Mouse (Mus musculus): ENCODE results near the gene Rpl3. TPM values are rescaled to one million over a fixed set of nuclear protein-coding genes. Genes with fewer than 3 reads are reported as not detected.
"Not testable (repeated sequence)": the region's sequence is repeated elsewhere in the genome, so short reads cannot be mapped to it uniquely, and the experiment has no call there.

Rpl3 gene
- polyA plus RNA-seq, 1 experiment from 2014 or later = 822 TPM

GRCm38 (mm10) chr15:80124651-80125050, 33.0 kb upstream of the Rpl3 start:
- Histone ChIP-seq H3K4me2 (ENCODE audit: low read length) (no peak overlapping the region), H3K9ac (ENCODE audit: low read length) (no peak overlapping the region), H3K4me1 (ENCODE audit: control insufficient read depth in 2 of 2, insufficient read depth in 2 of 2, low read length in 2 of 2) (0 out of 4 replicates have a peak, but pooled peaks cover 0 to 3% of the 10 kb centered on the region in 2 experiments), H3K4me3 (ENCODE audit: control insufficient read depth in 1 of 2, insufficient read depth in 1 of 2, low read depth in 1 of 2, low read length in 2 of 2) (no peak overlapping the region), H3K9me3 (ENCODE audit: control insufficient read depth, low read length) (no peaks in the 10 kb centered on the region), H3K27me3 (ENCODE audit: control insufficient read depth, insufficient read depth, low read length) (no peaks in the 10 kb centered on the region), H3K36me3 (ENCODE audit: control insufficient read depth, insufficient read depth, low read length) (no peaks in the 10 kb centered on the region), H3K27ac (replicated peaks in 1 of 2; ENCODE audit: control insufficient read depth in 1 of 2, insufficient read depth in 1 of 2, low read depth in 2 of 2, low read length in 2 of 2) (no peak overlapping the region)
- 79% methylated on average over 4 of the region's 4 CpGs for WGBS
- no peak for ATAC-seq (ENCODE audit: insufficient number of reproducible peaks, insufficient read depth, low FRiP score, low read depth)

- H3K27ac ChIP-seq (replicated peaks in 1 of 2; ENCODE audit: control insufficient read depth in 1 of 2, insufficient read depth in 1 of 2, low read depth in 2 of 2, low read length in 2 of 2); H3K4me2 ChIP-seq (ENCODE audit: low read length); H3K4me1 ChIP-seq (ENCODE audit: control insufficient read depth in 2 of 2, insufficient read depth in 2 of 2, low read length in 2 of 2); H3K9me3 ChIP-seq (ENCODE audit: control insufficient read depth, low read length); H3K4me3 ChIP-seq (ENCODE audit: control insufficient read depth in 1 of 2, insufficient read depth in 1 of 2, low read depth in 1 of 2, low read length in 2 of 2); ATAC-seq (ENCODE audit: insufficient number of reproducible peaks, insufficient read depth, low FRiP score, low read depth); H3K27me3 ChIP-seq (ENCODE audit: control insufficient read depth, insufficient read depth, low read length); H3K9ac ChIP-seq (ENCODE audit: low read length); H3K36me3 ChIP-seq (ENCODE audit: control insufficient read depth, insufficient read depth, low read length): not testable (repeated sequence)
- WGBS = 89% methylated on average over 6 of the region's 6 CpGs
Measured at GRCm38 (mm10) chr15:80122431-80122830, 30.8 kb upstream of the Rpl3 start.

- Histone ChIP-seq H3K4me3 (ENCODE audit: control insufficient read depth in 1 of 2, insufficient read depth in 1 of 2, low read depth in 1 of 2, low read length in 2 of 2) (no peak overlapping the region), H3K9ac (ENCODE audit: low read length) (no peak overlapping the region), H3K27ac (replicated peaks in 1 of 2; ENCODE audit: control insufficient read depth in 1 of 2, insufficient read depth in 1 of 2, low read depth in 2 of 2, low read length in 2 of 2) (no peak overlapping the region), H3K4me1 (ENCODE audit: control insufficient read depth in 2 of 2, insufficient read depth in 2 of 2, low read length in 2 of 2) (no peaks in the 10 kb centered on the region), H3K4me2 (ENCODE audit: low read length) (no peak overlapping the region), H3K36me3 (ENCODE audit: control insufficient read depth, insufficient read depth, low read length) (no peaks in the 10 kb centered on the region), H3K27me3 (ENCODE audit: control insufficient read depth, insufficient read depth, low read length) (no peaks in the 10 kb centered on the region), H3K9me3 (ENCODE audit: control insufficient read depth, low read length) (no peaks in the 10 kb centered on the region)
- 89% methylated on average over 9 of the region's 9 CpGs for WGBS
- ATAC-seq (ENCODE audit: insufficient number of reproducible peaks, insufficient read depth, low FRiP score, low read depth) = no peak; the same call in 1 of the 2 replicates
Measured at GRCm38 (mm10) chr15:80121721-80122325, 30.2 kb upstream of the Rpl3 start.

- no peak for ATAC-seq (ENCODE audit: insufficient number of reproducible peaks, insufficient read depth, low FRiP score, low read depth)
- Histone ChIP-seq H3K27ac (replicated peaks in 1 of 2; ENCODE audit: control insufficient read depth in 1 of 2, insufficient read depth in 1 of 2, low read depth in 2 of 2, low read length in 2 of 2) (no peak overlapping the region), H3K27me3 (ENCODE audit: control insufficient read depth, insufficient read depth, low read length) (no peaks in the 10 kb centered on the region), H3K36me3 (ENCODE audit: control insufficient read depth, insufficient read depth, low read length) (no peaks in the 10 kb centered on the region), H3K4me3 (ENCODE audit: control insufficient read depth in 1 of 2, insufficient read depth in 1 of 2, low read depth in 1 of 2, low read length in 2 of 2) (no peak overlapping the region), H3K9me3 (ENCODE audit: control insufficient read depth, low read length) (no peaks in the 10 kb centered on the region), H3K4me2 (ENCODE audit: low read length) (no peak overlapping the region), H3K4me1 (ENCODE audit: control insufficient read depth in 2 of 2, insufficient read depth in 2 of 2, low read length in 2 of 2) (no peaks in the 10 kb centered on the region), H3K9ac (ENCODE audit: low read length) (no peak overlapping the region)
- 84% methylated on average over 6 of the region's 6 CpGs for WGBS
Measured at GRCm38 (mm10) chr15:80119076-80119475, 27.4 kb upstream of the Rpl3 start.

- no peaks in the 10 kb centered on the region for H3K27me3 ChIP-seq (ENCODE audit: control insufficient read depth, insufficient read depth, low read length)
- no peak for ATAC-seq (ENCODE audit: insufficient number of reproducible peaks, insufficient read depth, low FRiP score, low read depth)
- H3K27ac ChIP-seq (replicated peaks in 1 of 2; ENCODE audit: control insufficient read depth in 1 of 2, insufficient read depth in 1 of 2, low read depth in 2 of 2, low read length in 2 of 2) = no peak overlapping the region
- no peak overlapping the region for H3K4me3 ChIP-seq (ENCODE audit: control insufficient read depth in 1 of 2, insufficient read depth in 1 of 2, low read depth in 1 of 2, low read length in 2 of 2)
- H3K9me3 ChIP-seq (ENCODE audit: control insufficient read depth, low read length) = no peaks in the 10 kb centered on the region
- H3K9ac ChIP-seq (ENCODE audit: low read length) = no peak overlapping the region
- H3K4me1 ChIP-seq (ENCODE audit: control insufficient read depth in 2 of 2, insufficient read depth in 2 of 2, low read length in 2 of 2) = no peaks in the 10 kb centered on the region
- 47% methylated on average over 8 of the region's 8 CpGs for WGBS
- no peaks in the 10 kb centered on the region for H3K36me3 ChIP-seq (ENCODE audit: control insufficient read depth, insufficient read depth, low read length)
- no peak overlapping the region for H3K4me2 ChIP-seq (ENCODE audit: low read length)
Measured at GRCm38 (mm10) chr15:80117154-80117553, 25.5 kb upstream of the Rpl3 start.

- WGBS = 65% methylated on average over 13 of the region's 13 CpGs
- Histone ChIP-seq H3K36me3 (ENCODE audit: control insufficient read depth, insufficient read depth, low read length) (no peaks in the 10 kb centered on the region), H3K4me1 (ENCODE audit: control insufficient read depth in 2 of 2, insufficient read depth in 2 of 2, low read length in 2 of 2) (no peaks in the 10 kb centered on the region), H3K27ac (replicated peaks in 1 of 2; ENCODE audit: control insufficient read depth in 1 of 2, insufficient read depth in 1 of 2, low read depth in 2 of 2, low read length in 2 of 2) (no peak overlapping the region), H3K27me3 (ENCODE audit: control insufficient read depth, insufficient read depth, low read length) (no peaks in the 10 kb centered on the region), H3K9me3 (ENCODE audit: control insufficient read depth, low read length) (no peaks in the 10 kb centered on the region), H3K4me2 (ENCODE audit: low read length) (peak overlapping the region; percentile 21; the same call in 1 of the 2 replicates), H3K4me3 (ENCODE audit: control insufficient read depth in 1 of 2, insufficient read depth in 1 of 2, low read depth in 1 of 2, low read length in 2 of 2) (no peak overlapping the region; a peak in 1 of 4 replicates), H3K9ac (ENCODE audit: low read length) (no peak overlapping the region)
- no peak for ATAC-seq (ENCODE audit: insufficient number of reproducible peaks, insufficient read depth, low FRiP score, low read depth)
Measured at GRCm38 (mm10) chr15:80115866-80116794, 24.5 kb upstream of the Rpl3 start.

GRCm38 (mm10) chr15:80115256-80115655, 23.6 kb upstream of the Rpl3 start:
- Histone ChIP-seq H3K4me2 (ENCODE audit: low read length) (peak overlapping the region; percentile 21; the same call in 1 of the 2 replicates), H3K4me1 (ENCODE audit: control insufficient read depth in 2 of 2, insufficient read depth in 2 of 2, low read length in 2 of 2) (no peaks in the 10 kb centered on the region), H3K9ac (ENCODE audit: low read length) (no peak overlapping the region), H3K4me3 (ENCODE audit: control insufficient read depth in 1 of 2, insufficient read depth in 1 of 2, low read depth in 1 of 2, low read length in 2 of 2) (peak overlapping the region in 1 of 2 experiments; percentile 18; a peak in 1 of 4 replicates), H3K27ac (replicated peaks in 1 of 2; ENCODE audit: control insufficient read depth in 1 of 2, insufficient read depth in 1 of 2, low read depth in 2 of 2, low read length in 2 of 2) (no peak overlapping the region), H3K27me3 (ENCODE audit: control insufficient read depth, insufficient read depth, low read length) (no peaks in the 10 kb centered on the region), H3K9me3 (ENCODE audit: control insufficient read depth, low read length) (no peaks in the 10 kb centered on the region), H3K36me3 (ENCODE audit: control insufficient read depth, insufficient read depth, low read length) (no peaks in the 10 kb centered on the region)
- ATAC-seq (ENCODE audit: insufficient number of reproducible peaks, insufficient read depth, low FRiP score, low read depth) = no peak
- 57% methylated on average over 5 of the region's 5 CpGs for WGBS

Measured in heart, embryonic 14.5 days (tissue).